Comparison of ENCODE assay signal across 9 mouse cellular contexts in genomic region chr9:13898510-13899305, GRCm38 (mm10).
DNase-seq lines count a peak whose midpoint lies in the region; ATAC-seq lines count a peak whose summit lies in the region.
"Had no signal": no experiment of that assay in that cellular context is flagged by ENCODE, and none has a peak within 500 bp of the region (broad histone marks: within the 10 kb centered on the region; RNA-seq: fewer than 3 reads in every experiment).

No protein-coding gene starts in this region.

- H3K9ac ChIP-seq in heart, embryonic 11.5 days (ENCODE audit: low read depth, low read length) = no peak overlapping the region
- H3K9ac ChIP-seq: limb, embryonic 12.5 days had no signal

- no peaks in the 10 kb centered on the region for H3K36me3 ChIP-seq in heart, embryonic 11.5 days (ENCODE audit: control insufficient read depth, insufficient read depth, low read length)
- H3K36me3 ChIP-seq: limb, embryonic 12.5 days had no signal

- H3K4me3 ChIP-seq in heart, embryonic 11.5 days (ENCODE audit: low read depth, low read length) = no peak overlapping the region
- H3K4me3 ChIP-seq: limb, embryonic 12.5 days had no signal

- intact Hi-C loops in gastrocnemius, postnatal 14 days (cut with DNase I; ENCODE audit: low total_unique reads) = no loop called here

- no peaks in the 10 kb centered on the region for H3K9me3 ChIP-seq in heart, embryonic 11.5 days (replicated peaks; ENCODE audit: control insufficient read depth, low read length)
- H3K9me3 ChIP-seq: limb, embryonic 12.5 days had no signal

- no peaks in the 10 kb centered on the region for H3K27me3 ChIP-seq in heart, embryonic 11.5 days (ENCODE audit: control insufficient read depth, insufficient read depth, low read length)
- H3K27me3 ChIP-seq: limb, embryonic 12.5 days had no signal

- WGBS in heart, embryonic 11.5 days (ENCODE audit: insufficient replicate concordance) = 61% methylated on average over 19 of the region's 19 CpGs

- no peak for ATAC-seq in heart, embryonic 11.5 days (replicated peaks; ENCODE audit: insufficient number of reproducible peaks, low FRiP score, low TSS enrichment)

- H3K4me1 ChIP-seq in heart, embryonic 11.5 days (ENCODE audit: control insufficient read depth, insufficient read depth, low read length) = no peaks in the 10 kb centered on the region
- H3K4me1 ChIP-seq: limb, embryonic 12.5 days had no signal

- H3K4me2 ChIP-seq in heart, embryonic 11.5 days = 0 out of 2 replicates have a peak overlapping the region, but pooled peaks have one; percentile 12
- H3K4me2 ChIP-seq: limb, embryonic 12.5 days had no signal

- peak; percentile 36 to 58 for DNase-seq in layer of hippocampus, adult 18-20 months (ENCODE audit: low spot score in 2 of 2)
- DNase-seq in layer of hippocampus, postnatal 25 days (ENCODE audit: extremely low spot score in 1 of 2, low spot score in 1 of 2) = no peak
- DNase-seq in left cerebral cortex, adult 11 months (ENCODE audit: low spot score) = peak; percentile 47
- peak; percentile 56 for DNase-seq in right cerebral cortex, postnatal 4 days
- DNase-seq in gastrocnemius, postnatal 14 days = no peak
- DNase-seq in kidney, postnatal 25 days = no peak
- DNase-seq in spleen, postnatal 14 days (ENCODE audit: low spot score in 2 of 2) = no peak

- H3K27ac ChIP-seq in heart, embryonic 11.5 days (ENCODE audit: low read depth, low read length) = no peak overlapping the region
- H3K27ac ChIP-seq: limb, embryonic 12.5 days had no signal

Comparison
In these comparisons a context has a peak if more than half of its experiments do, and no peak if none do; other contexts are left out.
1. DNase-seq: peak in layer of hippocampus, adult 18-20 months (2 of 2), left cerebral cortex, adult 11 months (single experiment) and right cerebral cortex, postnatal 4 days (single experiment); none in layer of hippocampus, postnatal 25 days (0 of 2), gastrocnemius, postnatal 14 days (single experiment), kidney, postnatal 25 days (0 of 2) and spleen, postnatal 14 days (0 of 2).